ENCODE assay signal across 9 mouse cellular contexts in genomic region chr3:95963681-95964080, GRCm38 (mm10). TPM values are rescaled to one million over a fixed set of nuclear protein-coding genes. Genes with fewer than 3 reads are reported as not detected.
DNase-seq lines count a peak whose midpoint lies in the region; ATAC-seq and TF ChIP-seq lines count a peak whose summit lies in the region.
"Had no signal": no experiment of that assay in that cellular context is flagged by ENCODE, and none has a peak within 500 bp of the region (broad histone marks: within the 10 kb centered on the region; RNA-seq: fewer than 3 reads in every experiment).

No protein-coding gene starts in this region.

- no peaks in the 10 kb centered on the region for H3K36me3 ChIP-seq in heart, embryonic 10.5 days
- H3K36me3 ChIP-seq in spleen, adult 2 months (ENCODE audit: control insufficient read depth, insufficient read depth, low read length) = no peaks in the 10 kb centered on the region

- intact Hi-C loops in heart, postnatal 25 days (cut with DNase I) = no loop called here

- ATAC-seq in common myeloid progenitor, adult 5-6 weeks (replicated peaks; ENCODE audit: low read depth, poor library complexity, severe bottlenecking) = 0 out of 2 replicates have a peak, but pooled peaks have one; percentile 36

- WGBS in heart, embryonic 10.5 days = 47% methylated on average over 4 of the region's 4 CpGs
- 32% methylated on average over 4 of the region's 4 CpGs for WGBS in spleen, adult 2 months

- H3K9me3 ChIP-seq in heart, embryonic 10.5 days = no peaks in the 10 kb centered on the region

- no peaks in the 10 kb centered on the region for H3K27me3 ChIP-seq in heart, embryonic 10.5 days (ENCODE audit: insufficient read depth, poor library complexity, severe bottlenecking)
- no peaks in the 10 kb centered on the region for H3K27me3 ChIP-seq in spleen, adult 2 months (ENCODE audit: control insufficient read depth, insufficient read depth, low read length)

- no peak overlapping the region for H3K4me3 ChIP-seq in heart, embryonic 10.5 days
- no peak overlapping the region for H3K4me3 ChIP-seq in spleen, adult 2 months (ENCODE audit: extremely low read depth, insufficient read depth, insufficient read length)

- no peak for DNase-seq in heart, embryonic 10.5 days (ENCODE audit: low spot score)
- no peak for DNase-seq in heart, postnatal 25 days (ENCODE audit: low spot score)
- peak in 1 of 2 experiments; percentile 53 for DNase-seq in spleen, adult 2 months (ENCODE audit: low read depth in 1 of 2, low spot score in 2 of 2)
- DNase-seq in spleen, adult 18-20 months = no peak
- DNase-seq in thymus, postnatal 14 days = peak; percentile 73
- no peak for DNase-seq in urinary bladder, adult 18-20 months (ENCODE audit: low spot score in 2 of 2)
- no peak for DNase-seq in urinary bladder, postnatal 25 days (ENCODE audit: low spot score)
- DNase-seq: heart, adult 18-20 months had no signal

- 0 out of 2 replicates have a peak overlapping the region, but pooled peaks have one; percentile 18 for H3K27ac ChIP-seq in heart, embryonic 10.5 days
- H3K27ac ChIP-seq in spleen, adult 2 months (ENCODE audit: insufficient read depth, low read length) = no peak overlapping the region

- TF ChIP-seq POLR2A in spleen, adult 2 months (IDR thresholded peaks at IDR 0.05; ENCODE audit: low read depth, low read length) = no peak

- TF ChIP-seq CTCF in spleen, adult 2 months (IDR thresholded peaks at IDR 0.05; ENCODE audit: extremely low read depth, insufficient read depth, insufficient read length, insufficient replicate concordance) = peak; percentile 48; the same call in 1 of the 2 replicates

- peaks cover 25% of the 10 kb centered on the region for H3K4me1 ChIP-seq in heart, embryonic 10.5 days
- H3K4me1 ChIP-seq in spleen, adult 2 months (ENCODE audit: control insufficient read depth, insufficient read depth, insufficient read length) = no peaks in the 10 kb centered on the region

RNA-seq across cellular contexts. Expression of gene Plekho1, which starts 32.1 kb away (rescaled TPM):
- 75.1 and 88.2 TPM in 2 replicates for polyA plus RNA-seq in heart, embryonic 10.5 days (2016; fragmentation: Nextera tagmentation; extraction: Ambion mirVana)
- total RNA-seq in heart, postnatal 25 days (2021) = 10 to 100 TPM; 76.4 to 89.1 TPM
- 60.1 and 91.7 TPM in 2 replicates for polyA plus RNA-seq in spleen, adult 2 months (2012; rRNA removed)
- 28.9 and 33.8 TPM in 2 replicates for total RNA-seq in common myeloid progenitor, adult 5-6 weeks (2017)

RNA-seq across cellular contexts. Expression of gene Anp32e, which starts 34.6 kb away (rescaled TPM):
- polyA plus RNA-seq in heart, embryonic 10.5 days (2016; fragmentation: Nextera tagmentation; extraction: Ambion mirVana) = 209 and 212 TPM in 2 replicates
- 10 to 100 TPM; 74.2 to 92.2 TPM for total RNA-seq in heart, postnatal 25 days (2021)
- 12.7 and 21.2 TPM in 2 replicates for polyA plus RNA-seq in spleen, adult 2 months (2012; rRNA removed)
- total RNA-seq in common myeloid progenitor, adult 5-6 weeks (2017) = 560 and 574 TPM in 2 replicates

RNA-seq across cellular contexts. Expression of gene Car14, which starts 59.2 kb away (rescaled TPM):
- polyA plus RNA-seq in heart, embryonic 10.5 days (2016; fragmentation: Nextera tagmentation; extraction: Ambion mirVana) = 47.2 and 68.0 TPM in 2 replicates
- 100 to 1,000 TPM; 171 to 175 TPM for total RNA-seq in heart, postnatal 25 days (2021)
- polyA plus RNA-seq in spleen, adult 2 months (2012; rRNA removed) = 0.50 TPM in 1 of 2 replicates, not detected in the other
- not detected in 2 replicates for total RNA-seq in common myeloid progenitor, adult 5-6 weeks (2017)

Comparison
In these comparisons a context has a peak if more than half of its experiments do, and no peak if none do; other contexts are left out.
1. RNA of gene Car14, which starts 59.2 kb away (total RNA-seq): 171 to 175 TPM in heart, postnatal 25 days; not detected in common myeloid progenitor, adult 5-6 weeks; every median in the first group is over 100 times any median in the second.